Mouse (Mus musculus) liver, adult 2 months (tissue): Measurements from ENCODE around the gene Hoxb3. TPM values are rescaled to one million over a fixed set of nuclear protein-coding genes. Genes with fewer than 3 reads are reported as not detected.

Source experiments
- DNase-seq: peaks from one replicate; pipeline ENCODE4 v3.0.0-alpha.2; 2011; ENCODE audit warnings: low read depth, low spot score; ENCODE audit errors: extremely low read depth
- H3K27ac ChIP-seq: fragments of 200-500 bp; replicated peaks from 2 replicates; pipeline ENCODE4 v1.5.1; 2012; ENCODE audit warnings: low read depth, mild to moderate bottlenecking, control low read depth, inconsistent platforms, low read length; ENCODE audit not compliant: insufficient read depth
- H3K27me3 ChIP-seq: fragments of 200-500 bp; 2 replicates; pipeline ENCODE4 v1.6.1; 2012; ENCODE audit warnings: mild to moderate bottlenecking, moderate library complexity, low read length, inconsistent platforms; ENCODE audit not compliant: control insufficient read depth, insufficient read depth
- H3K36me3 ChIP-seq: fragments of 200-500 bp; 2 replicates; pipeline ENCODE4 v1.6.1; 2012; ENCODE audit warnings: low read length, inconsistent platforms; ENCODE audit not compliant: control insufficient read depth, insufficient read depth
- H3K4me1 ChIP-seq: fragments of 200-500 bp; 2 replicates; pipeline ENCODE4 v1.6.1; 2011; ENCODE audit warnings: low read length; ENCODE audit not compliant: control insufficient read depth, insufficient read depth
- H3K4me3 ChIP-seq: fragments of 200-500 bp; 2 replicates; pipeline ENCODE4 v1.5.1; 2011; ENCODE audit warnings: low read depth, mild to moderate bottlenecking, control low read depth, low read length, moderate library complexity; ENCODE audit not compliant: insufficient read depth
- H3K79me2 ChIP-seq: fragments of 200-500 bp; 2 replicates; pipeline ENCODE4 v1.6.1; 2012; ENCODE audit warnings: inconsistent platforms, mild to moderate bottlenecking, low read length, moderate library complexity; ENCODE audit not compliant: control insufficient read depth, insufficient read depth
- H3K9ac ChIP-seq: fragments of 200-500 bp; 2 replicates; pipeline ENCODE4 v1.6.1; 2012; ENCODE audit warnings: low read depth, mild to moderate bottlenecking, control low read depth, inconsistent platforms, low read length
- CTCF ChIP-seq: fragments of 200-500 bp; IDR thresholded peaks from 2 replicates; pipeline ENCODE4 v1.5.1; 2011; ENCODE audit warnings: low read depth, low read length, control low read depth
- POLR2A ChIP-seq: fragments of 200-500 bp; IDR thresholded peaks from 2 replicates; pipeline ENCODE4 v1.6.1; 2011; ENCODE audit warnings: low read length, control low read depth; ENCODE audit not compliant: insufficient read depth; ENCODE audit errors: extremely low read depth
- WGBS: fragments of 180-500 bp; shearing (Covaris S2); methylation state at CpG from one replicate; pipeline ENCODE4 v1.1.7; 2018; 5-methylcytosine and 5-hydroxymethylcytosine counted together
- polyA plus RNA-seq: library from polyadenylated mRNA; depleted of rRNA; stranded (reverse); fragments of >200 nt; gene quantifications from 2 replicates; pipeline ENCODE4 v1.2.3, GENCODE M21; 2012
- total RNA-seq: library from RNA; depleted of rRNA; stranded (reverse); fragments of >200 nt; gene quantifications from 2 replicates; pipeline ENCODE4 v1.2.3, GENCODE M21; 2014

Hoxb3 gene
- total and polyA plus RNA-seq, 2 experiments = 0.18 to 0.48 TPM

DNA sequence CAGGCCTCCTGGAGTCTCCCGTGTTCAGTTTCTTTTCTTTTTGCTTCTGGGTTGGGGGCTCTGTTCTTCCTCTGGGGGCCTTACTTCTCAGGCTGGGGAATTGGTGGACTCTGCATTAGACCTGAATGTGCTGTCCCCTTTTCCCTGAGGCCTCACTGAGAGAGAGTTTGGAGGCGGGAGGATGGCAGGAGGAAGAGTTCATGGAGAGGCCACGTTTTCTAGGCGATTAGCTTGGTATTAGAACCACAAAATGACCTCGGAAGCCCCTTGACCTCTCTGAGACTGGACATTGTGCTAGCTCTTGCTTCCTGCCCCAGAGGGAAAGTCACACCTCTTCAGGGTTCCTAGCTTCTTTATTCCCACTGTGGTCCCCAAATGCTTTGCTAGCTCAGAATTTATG, 999 bp downstream of the Hoxb3 start:
- H3K27me3 ChIP-seq = peaks cover 6% of the 10 kb centered on the region; the same call in 1 of the 2 replicates
- H3K79me2 ChIP-seq = peaks cover 3% of the 10 kb centered on the region; the same call in 1 of the 2 replicates
- DNase-seq = no peak
- no peak overlapping the region for H3K4me3 ChIP-seq
- no peak overlapping the region for H3K9ac ChIP-seq
- H3K4me1 ChIP-seq = no peaks in the 10 kb centered on the region
- no peak overlapping the region for H3K27ac ChIP-seq
- TF ChIP-seq CTCF = no peak
- no peak for TF ChIP-seq POLR2A
- 12% methylated on average over 5 of the region's 5 CpGs for WGBS
- no peaks in the 10 kb centered on the region; the same call in 1 of the 2 replicates for H3K36me3 ChIP-seq

DNA sequence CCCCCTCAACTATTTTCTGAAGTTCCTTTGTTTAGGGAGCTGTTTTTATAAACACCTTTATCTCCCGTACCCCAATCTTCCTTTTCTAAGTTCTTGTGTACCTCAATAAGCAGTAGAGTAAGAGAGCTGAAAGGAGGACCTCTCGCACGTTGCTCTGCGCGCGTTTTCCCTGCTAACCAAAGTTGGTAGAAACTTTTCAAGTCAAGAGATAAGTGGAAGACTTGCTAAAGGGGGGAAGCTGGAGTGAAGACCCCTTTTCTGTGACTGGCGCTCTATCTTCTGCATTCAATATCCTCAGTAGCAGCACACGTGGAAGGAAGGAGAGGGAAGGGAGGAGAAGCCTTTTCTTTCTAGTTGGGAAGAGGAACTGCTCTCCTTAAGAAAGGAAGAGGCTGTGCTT, 1.8 kb downstream of the Hoxb3 start:
- H3K4me3 ChIP-seq = no peak overlapping the region
- no peak for TF ChIP-seq POLR2A
- TF ChIP-seq CTCF = no peak
- no peak for DNase-seq
- 16% methylated on average over 8 of the region's 8 CpGs for WGBS
- H3K79me2 ChIP-seq = peaks cover under 1% of the 10 kb centered on the region; the same call in 1 of the 2 replicates
- no peaks in the 10 kb centered on the region; the same call in 1 of the 2 replicates for H3K36me3 ChIP-seq
- H3K4me1 ChIP-seq = no peaks in the 10 kb centered on the region
- H3K9ac ChIP-seq = no peak overlapping the region
- H3K27ac ChIP-seq = no peak overlapping the region
- 0 out of 2 replicates have a peak, but pooled peaks cover 4% of the 10 kb centered on the region for H3K27me3 ChIP-seq

DNA sequence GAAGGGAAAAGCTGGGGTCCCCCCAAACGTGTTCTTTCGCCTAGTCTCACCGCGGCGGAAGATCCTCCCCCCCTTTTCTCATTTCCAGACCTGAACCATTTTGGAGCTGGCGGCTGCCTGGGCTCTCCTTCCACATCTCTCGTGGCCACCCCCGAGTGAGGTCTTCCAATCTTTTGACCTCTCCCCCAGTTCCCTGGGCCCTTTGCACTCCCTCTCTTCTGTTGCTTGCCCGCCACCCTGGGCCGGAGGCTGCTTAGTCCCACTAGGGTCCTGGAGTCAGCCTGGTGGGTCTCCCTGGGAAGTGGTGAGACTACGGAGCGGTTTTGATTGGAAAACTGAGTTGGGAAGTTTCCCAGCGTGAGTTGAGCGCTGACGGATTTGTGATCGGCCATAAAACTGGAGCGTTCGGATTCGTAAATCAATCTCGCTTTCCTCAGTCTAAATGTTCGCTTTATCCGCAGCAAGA, 2.7 kb downstream of the Hoxb3 start:
- 38% methylated on average over 22 of the region's 22 CpGs for WGBS
- no peak overlapping the region for H3K27ac ChIP-seq
- H3K9ac ChIP-seq = no peak overlapping the region
- no peaks in the 10 kb centered on the region for H3K79me2 ChIP-seq
- TF ChIP-seq POLR2A (no peak), CTCF (no peak)
- H3K27me3 ChIP-seq = 0 out of 2 replicates have a peak, but pooled peaks cover 3% of the 10 kb centered on the region
- no peak for DNase-seq
- no peaks in the 10 kb centered on the region; the same call in 1 of the 2 replicates for H3K36me3 ChIP-seq
- no peak overlapping the region for H3K4me3 ChIP-seq
- H3K4me1 ChIP-seq = no peaks in the 10 kb centered on the region

DNA sequence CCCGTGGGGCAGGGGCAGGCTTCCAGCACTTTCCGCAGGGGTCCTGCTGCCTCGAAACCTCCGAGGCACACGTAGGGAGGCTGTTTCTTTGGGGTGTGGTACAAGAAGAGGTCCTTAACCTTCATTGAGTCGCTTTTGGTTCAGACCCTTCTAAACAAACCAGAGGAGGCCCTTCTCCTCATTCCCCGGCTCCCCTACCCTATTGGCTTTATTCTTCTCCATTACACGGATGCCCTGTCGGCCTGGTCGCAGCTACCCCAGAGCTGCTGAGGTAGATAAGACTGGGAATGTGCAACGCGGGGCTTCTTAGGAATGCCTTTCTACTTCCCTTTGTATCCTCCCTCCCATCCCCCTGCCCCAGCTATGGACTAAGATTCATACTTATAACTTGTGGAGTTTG, 3.6 kb downstream of the Hoxb3 start:
- 0 out of 2 replicates have a peak, but pooled peaks cover 3% of the 10 kb centered on the region for H3K27me3 ChIP-seq
- TF ChIP-seq POLR2A (no peak), CTCF (no peak)
- WGBS = 32% methylated on average over 12 of the region's 12 CpGs
- no peak overlapping the region for H3K9ac ChIP-seq
- no peak overlapping the region for H3K4me3 ChIP-seq
- H3K27ac ChIP-seq = no peak overlapping the region
- H3K4me1 ChIP-seq = no peaks in the 10 kb centered on the region
- DNase-seq = no peak
- no peaks in the 10 kb centered on the region; the same call in 1 of the 2 replicates for H3K36me3 ChIP-seq
- H3K79me2 ChIP-seq = no peaks in the 10 kb centered on the region

DNA sequence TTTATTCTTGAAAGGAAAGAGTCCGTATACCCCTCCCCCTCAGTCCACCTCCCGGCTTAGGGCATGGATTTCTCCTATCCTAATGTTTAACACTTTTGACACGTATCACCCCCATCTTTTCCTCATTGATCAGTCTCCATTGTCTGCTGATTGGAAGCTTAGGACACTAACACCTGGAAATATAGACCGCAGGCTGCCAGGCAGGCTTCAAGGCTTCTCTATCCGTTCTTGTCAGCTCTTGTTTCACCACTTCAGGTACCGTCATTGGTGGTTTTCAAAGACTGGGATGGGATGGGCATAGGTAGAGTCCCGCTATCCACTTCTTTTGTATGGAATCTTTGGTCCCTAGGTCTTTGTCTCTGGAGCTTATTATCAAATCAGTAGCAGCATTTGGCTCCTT, 4.0 kb downstream of the Hoxb3 start:
- Histone ChIP-seq H3K27ac (no peak overlapping the region), H3K4me1 (no peaks in the 10 kb centered on the region), H3K4me3 (no peak overlapping the region), H3K27me3 (peaks cover 5% of the 10 kb centered on the region; the same call in 1 of the 2 replicates), H3K36me3 (no peaks in the 10 kb centered on the region), H3K79me2 (no peaks in the 10 kb centered on the region), H3K9ac (no peak overlapping the region)
- no peak for DNase-seq
- 26% methylated on average over 7 of the region's 7 CpGs for WGBS
- TF ChIP-seq CTCF (no peak), POLR2A (no peak)

DNA sequence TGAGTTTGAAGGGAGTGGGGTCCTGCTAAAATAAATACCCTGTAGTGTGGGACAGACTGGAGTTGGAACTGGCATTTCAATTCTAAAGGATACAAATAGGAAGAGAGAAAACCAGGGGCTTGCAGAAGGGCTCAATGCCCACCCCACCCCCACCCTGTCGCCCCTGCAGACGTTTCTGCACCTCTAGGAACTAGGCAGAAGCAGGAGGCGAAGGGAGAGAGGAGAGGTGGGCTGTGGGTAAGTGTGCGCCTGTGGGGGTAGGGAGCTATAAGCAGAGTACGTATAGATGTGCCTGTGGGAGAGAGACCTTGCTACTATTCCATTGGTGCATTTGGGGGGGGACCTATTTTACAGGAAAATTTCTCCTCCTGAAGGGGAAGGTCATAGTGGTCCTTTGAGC, 4.6 kb downstream of the Hoxb3 start:
- H3K36me3 ChIP-seq = no peaks in the 10 kb centered on the region
- H3K27ac ChIP-seq = no peak overlapping the region
- H3K4me3 ChIP-seq = no peak overlapping the region
- 21% methylated on average over 5 of the region's 5 CpGs for WGBS
- TF ChIP-seq POLR2A = no peak
- no peak for TF ChIP-seq CTCF
- no peaks in the 10 kb centered on the region for H3K4me1 ChIP-seq
- peaks cover 8% of the 10 kb centered on the region; the same call in 1 of the 2 replicates for H3K27me3 ChIP-seq
- H3K9ac ChIP-seq = no peak overlapping the region
- no peaks in the 10 kb centered on the region for H3K79me2 ChIP-seq
- no peak for DNase-seq
